Mouse (Mus musculus): ENCODE data around the gene 1700029I15Rik. TPM values are rescaled to one million over a fixed set of nuclear protein-coding genes. Genes with fewer than 3 reads are reported as not detected.

Gene 1700029I15Rik
- total RNA-seq (2022), result 1 to 10 TPM in 2 of 4 experiments, under 1 TPM in 2; 0.24 to 1.3 (median 1.0) TPM

- no peak for DNase-seq (ENCODE audit: low spot score in 2 of 2)
Measured at GRCm38 (mm10) chr2:92381901-92382588, at the start of gene 1700029I15Rik. Gene 1700029I15Rik, plus strand, starts transcription at chr2:92382538.

DNA sequence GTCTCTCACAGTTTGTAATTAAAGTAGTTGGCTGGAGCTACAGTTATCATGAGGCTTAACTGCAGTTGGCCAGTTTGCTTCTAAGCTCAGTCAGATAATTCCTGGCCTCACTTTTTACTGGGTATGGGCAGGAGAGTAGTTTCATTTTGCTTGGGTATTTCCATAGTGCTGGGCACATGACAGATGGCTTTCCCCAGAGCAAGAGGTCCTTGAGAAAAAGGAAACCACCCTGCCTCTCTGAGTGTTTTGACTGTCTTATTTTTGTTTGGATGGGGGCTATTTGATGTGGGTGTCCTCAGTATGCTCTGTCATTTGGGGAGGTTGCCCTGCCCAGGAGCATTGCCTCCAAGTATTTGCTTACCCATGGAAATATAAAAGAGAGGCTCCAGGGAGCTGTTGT lies 39.9 kb upstream of the 1700029I15Rik start:
- no peak for DNase-seq (ENCODE audit: low spot score in 2 of 2)

DNA sequence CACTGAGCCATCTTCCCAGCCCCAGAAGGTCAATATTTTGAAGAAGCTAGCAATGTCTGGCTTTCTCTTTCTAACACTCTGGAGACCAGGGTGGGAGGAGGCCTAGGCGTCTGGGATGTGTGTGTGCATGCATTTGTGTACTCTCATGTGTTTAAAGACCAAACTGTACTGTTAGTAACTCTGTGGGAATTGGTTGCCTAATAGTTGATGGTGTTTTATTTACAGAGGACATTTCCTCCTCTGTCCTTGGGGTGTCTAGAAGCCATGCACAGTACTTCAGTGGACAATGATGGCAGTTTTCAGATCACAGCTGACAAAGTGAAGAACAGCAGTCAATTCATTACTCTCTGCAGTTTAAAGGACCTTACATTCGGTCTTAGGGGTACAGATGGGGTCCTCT lies 35.1 kb upstream of the 1700029I15Rik start:
- no peak for DNase-seq (ENCODE audit: low spot score in 2 of 2)

DNA sequence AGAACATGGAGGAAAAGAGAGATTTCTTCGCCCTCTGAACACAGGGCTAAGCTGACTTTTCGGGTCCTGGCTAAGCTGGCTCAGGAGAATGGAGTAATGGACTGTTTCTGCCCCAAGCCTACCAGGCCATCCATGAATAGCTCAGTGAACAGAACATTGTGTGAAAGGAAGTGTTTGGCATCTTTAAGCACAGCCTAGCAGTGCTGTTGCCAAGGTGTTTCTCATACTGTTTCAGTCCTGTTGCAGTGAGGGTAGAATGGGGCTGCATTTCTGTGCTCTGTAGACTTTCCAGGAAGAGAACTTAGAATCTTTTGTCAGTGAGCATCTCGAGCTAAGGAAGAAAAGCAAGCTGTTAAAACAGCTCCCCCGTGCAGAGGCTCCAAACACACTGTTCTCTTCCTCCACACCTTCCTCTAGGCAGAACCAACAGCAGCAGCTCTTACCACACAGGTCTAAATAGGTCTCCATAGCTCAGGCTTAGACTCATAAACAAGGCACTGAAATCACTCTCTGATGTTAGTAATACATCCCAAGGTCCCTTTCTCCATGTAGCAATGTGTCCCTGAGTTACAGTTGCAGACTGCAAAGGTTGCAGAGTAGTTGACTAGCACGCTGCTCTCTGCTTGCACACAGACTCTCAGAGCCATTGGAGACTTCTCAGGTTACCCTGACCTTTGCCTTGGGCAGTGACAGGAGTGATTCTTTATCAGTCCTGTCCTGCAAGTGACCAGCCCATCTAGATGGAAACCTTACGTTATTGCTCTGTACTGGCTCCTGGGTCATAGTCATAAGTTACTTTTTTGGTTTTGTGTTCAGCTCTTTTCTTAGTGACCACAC lies 32.5 kb upstream of the 1700029I15Rik start:
- no peak for DNase-seq (ENCODE audit: low spot score in 2 of 2)

- DNase-seq (ENCODE audit: low spot score in 2 of 2), result no peak
Measured at GRCm38 (mm10) chr2:92350686-92351085, 31.7 kb upstream of the 1700029I15Rik start.

DNA sequence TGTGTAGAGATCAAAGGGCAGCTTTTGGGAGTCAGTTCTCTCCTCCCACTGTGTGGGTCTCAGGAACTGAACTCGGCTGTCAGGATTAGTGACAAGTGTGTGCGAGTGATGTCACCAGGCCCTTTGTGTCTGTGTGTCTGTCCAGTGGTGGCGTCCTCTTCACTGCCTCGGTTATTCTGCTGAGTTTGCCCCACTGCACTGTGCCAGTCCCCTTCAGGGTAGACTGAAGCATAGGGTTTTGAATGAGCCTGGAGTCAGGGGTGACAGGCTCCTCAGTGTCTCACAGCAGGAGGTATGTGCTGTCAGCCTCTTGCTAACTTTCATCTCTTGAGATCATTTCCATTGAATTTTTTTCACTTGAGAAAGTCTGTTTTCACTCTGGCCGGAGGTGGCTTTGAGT lies 28.9 kb upstream of the 1700029I15Rik start:
- no peak for DNase-seq (ENCODE audit: low spot score in 2 of 2)

DNA sequence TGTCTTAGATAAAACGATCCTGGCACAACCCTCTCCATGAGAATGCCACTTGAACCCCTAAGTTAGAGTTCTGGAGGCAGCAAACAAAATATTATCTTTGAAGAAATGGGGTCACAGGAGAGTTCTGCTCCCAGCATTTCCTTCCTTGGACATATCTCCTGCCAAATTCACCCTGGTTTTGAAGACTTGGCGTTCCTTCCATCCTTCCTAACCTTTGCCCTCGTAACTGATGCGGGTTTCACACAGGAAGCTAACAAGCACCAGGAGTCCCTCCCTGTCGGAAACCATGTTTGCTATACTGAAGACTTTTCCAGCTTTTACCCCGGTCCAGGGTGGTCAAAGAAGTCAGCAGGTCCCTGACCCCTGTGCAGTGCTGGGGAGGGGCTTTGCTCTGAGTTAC lies 28.1 kb upstream of the 1700029I15Rik start:
- DNase-seq (ENCODE audit: low spot score in 2 of 2), result no peak

DNA sequence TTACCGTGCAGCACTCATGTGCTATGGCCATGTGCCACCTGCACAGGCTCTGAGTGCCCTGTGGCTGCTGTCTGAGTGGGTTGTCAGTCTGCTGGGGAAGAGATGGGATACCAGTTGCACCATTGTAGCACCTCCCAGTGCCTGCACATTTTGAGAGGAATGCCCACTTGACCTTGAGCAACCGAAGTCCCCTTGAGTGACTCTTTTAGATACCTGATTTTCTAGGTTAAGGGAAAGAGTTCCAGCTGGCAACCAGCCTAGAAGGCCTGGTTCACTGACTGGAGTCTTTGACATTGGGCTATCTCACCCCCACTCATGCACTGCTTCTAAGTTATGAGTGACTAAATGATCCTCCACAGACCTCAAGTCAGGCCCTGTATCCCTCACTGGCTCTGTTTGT lies 23.0 kb upstream of the 1700029I15Rik start:
- DNase-seq (ENCODE audit: low spot score in 2 of 2), result no peak

DNA sequence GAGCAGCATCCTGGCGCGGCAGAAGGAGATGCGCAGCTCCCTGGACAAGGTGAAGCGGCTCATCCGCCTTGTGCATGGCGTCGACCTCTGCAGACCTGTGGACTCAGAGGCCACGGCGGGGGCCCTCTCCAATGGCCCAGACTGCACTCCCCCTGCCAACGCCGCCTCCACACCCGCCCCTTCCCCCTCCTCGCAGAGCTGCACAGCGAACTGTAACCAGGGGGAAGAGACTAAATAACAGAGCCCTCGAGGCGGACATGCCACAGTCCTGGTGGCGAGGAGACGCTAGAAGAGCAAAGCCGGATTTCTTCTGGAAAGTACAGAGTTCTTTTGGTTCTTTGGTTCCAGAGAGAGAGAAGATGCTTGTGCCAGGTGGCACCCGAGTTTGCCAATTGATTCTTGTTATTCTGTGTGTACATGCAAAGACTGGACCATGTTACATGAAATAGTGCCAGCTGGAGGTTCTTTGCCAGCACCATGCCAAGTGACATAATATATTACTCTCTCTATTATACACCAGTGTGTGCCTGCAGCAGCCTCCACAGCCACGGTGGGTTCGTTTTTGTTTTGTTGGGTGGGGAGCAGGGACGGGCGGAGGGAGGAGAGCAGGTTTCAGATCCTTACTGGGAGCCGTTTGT lies 22.0 kb upstream of the 1700029I15Rik start:
- DNase-seq (ENCODE audit: low spot score in 2 of 2), result no peak

- no peak for DNase-seq (ENCODE audit: low spot score in 2 of 2)
Measured at GRCm38 (mm10) chr2:92360893-92361292, 21.4 kb upstream of the 1700029I15Rik start.

DNA sequence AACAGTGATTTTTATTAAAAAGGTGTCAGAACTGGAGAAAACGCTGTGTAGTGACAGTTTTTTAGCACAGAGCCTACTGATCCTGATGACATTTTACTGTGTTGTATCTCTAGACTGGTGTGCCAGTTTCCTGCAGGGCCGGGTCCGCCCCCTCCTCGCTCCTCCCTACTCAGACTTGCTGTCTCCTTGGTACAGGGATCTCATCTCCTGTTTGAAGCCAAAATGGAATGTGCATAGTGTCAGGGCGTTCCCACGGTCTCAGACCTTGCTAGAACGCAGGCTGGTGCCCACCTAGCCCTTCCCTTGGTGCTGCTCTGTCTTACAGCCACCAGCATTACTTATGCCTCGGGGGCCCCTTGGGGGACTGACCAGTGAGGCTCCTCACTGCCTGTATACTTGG lies 20.5 kb upstream of the 1700029I15Rik start:
- DNase-seq (ENCODE audit: low spot score in 2 of 2), result no peak

DNA sequence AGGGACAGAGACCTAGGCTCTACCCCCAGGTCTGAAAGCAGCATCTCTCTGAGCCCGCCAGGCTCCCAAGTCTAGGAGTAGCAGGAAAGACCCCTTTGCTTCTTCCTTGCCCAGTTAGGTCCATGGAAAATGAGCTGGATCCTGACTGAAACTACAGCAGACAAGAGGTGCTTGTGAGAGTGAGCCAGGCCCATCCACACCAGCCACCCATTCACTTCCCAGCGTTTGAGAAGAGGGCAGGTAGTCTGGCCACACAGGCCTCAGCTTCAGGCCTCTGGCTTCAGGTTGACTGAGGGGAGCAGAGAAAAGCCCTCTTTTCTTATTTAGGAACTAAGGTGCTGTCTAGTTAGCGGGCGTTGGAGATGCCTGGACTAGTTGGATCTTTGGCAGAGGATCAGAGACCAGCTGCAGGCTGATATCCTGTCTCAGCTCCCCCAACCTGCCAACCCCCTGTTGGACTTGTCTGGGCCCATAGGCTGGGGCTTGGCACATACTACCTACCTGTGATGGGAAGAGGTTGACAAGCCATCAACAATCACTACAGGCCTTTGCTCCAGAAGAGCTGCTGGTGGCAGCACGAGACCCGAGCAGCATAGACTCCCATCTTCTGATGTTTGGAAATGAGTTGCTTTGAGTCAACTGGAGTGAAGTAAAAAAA lies 19.6 kb upstream of the 1700029I15Rik start:
- DNase-seq (ENCODE audit: low spot score in 2 of 2), result no peak

DNA sequence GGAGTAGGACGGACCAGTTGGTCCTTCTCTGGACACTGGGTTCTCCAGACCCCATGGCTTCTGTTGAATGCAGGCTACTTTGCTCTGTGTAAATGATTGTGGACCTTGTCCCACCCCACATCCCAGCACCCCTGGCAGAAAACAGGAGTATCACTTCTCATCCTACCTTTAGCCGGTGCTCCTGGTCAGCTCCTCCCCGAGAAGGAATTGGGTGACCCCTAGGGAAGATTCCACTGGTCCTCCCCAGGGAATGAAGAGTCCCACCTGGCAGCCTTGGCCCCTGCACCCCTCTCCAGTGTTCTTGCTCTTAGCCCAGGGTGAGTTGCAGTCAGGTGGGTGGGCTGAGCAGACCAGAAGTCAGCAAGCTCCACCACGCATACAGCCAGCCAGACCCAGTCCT lies 18.3 kb upstream of the 1700029I15Rik start:
- DNase-seq (ENCODE audit: low spot score in 2 of 2), result no peak

DNA sequence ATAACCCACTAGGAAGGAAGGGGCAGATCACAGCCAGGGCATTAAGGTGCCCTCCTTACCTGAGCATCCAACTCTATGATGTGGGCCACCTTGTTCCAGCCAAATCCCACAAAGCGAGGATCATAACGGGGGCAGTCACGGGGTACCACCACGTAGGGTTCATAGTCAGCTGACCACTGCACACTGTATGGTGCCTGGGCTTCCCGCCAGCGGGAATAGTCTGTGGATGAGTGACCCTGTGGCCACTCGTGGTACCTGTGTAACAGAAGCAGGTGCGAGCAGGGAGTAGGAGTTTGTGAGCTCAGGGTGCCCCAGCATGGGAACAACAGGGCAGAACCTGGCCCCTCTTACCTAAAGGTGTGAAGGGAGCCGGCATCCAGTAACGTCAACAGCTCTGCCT lies 16.8 kb upstream of the 1700029I15Rik start:
- DNase-seq (ENCODE audit: low spot score in 2 of 2), result no peak

GRCm38 (mm10) chr2:92367383-92368029 lies 14.8 kb upstream of the 1700029I15Rik start:
- no peak for DNase-seq (ENCODE audit: low spot score in 2 of 2)

DNA sequence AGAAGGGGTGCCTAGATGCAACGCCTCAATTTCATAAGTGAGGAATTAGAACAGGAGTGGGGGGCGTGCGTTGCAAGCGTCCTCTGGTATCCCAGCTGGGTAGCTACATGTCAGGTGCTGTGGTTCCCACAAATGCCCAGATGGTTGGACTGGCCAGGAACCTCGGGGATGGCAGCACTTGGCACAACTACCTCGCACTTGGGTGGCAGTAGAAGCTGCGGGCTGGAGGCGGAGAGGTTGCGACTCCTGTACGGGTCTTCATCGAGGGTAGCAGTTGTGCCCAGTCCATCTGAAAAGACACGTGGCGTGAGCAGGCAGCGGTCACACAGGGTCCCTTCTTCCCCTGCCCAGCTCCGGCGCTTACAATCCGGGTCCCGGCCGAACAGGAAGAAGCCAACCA lies 12.0 kb upstream of the 1700029I15Rik start:
- DNase-seq (ENCODE audit: low spot score in 2 of 2), result no peak

DNA sequence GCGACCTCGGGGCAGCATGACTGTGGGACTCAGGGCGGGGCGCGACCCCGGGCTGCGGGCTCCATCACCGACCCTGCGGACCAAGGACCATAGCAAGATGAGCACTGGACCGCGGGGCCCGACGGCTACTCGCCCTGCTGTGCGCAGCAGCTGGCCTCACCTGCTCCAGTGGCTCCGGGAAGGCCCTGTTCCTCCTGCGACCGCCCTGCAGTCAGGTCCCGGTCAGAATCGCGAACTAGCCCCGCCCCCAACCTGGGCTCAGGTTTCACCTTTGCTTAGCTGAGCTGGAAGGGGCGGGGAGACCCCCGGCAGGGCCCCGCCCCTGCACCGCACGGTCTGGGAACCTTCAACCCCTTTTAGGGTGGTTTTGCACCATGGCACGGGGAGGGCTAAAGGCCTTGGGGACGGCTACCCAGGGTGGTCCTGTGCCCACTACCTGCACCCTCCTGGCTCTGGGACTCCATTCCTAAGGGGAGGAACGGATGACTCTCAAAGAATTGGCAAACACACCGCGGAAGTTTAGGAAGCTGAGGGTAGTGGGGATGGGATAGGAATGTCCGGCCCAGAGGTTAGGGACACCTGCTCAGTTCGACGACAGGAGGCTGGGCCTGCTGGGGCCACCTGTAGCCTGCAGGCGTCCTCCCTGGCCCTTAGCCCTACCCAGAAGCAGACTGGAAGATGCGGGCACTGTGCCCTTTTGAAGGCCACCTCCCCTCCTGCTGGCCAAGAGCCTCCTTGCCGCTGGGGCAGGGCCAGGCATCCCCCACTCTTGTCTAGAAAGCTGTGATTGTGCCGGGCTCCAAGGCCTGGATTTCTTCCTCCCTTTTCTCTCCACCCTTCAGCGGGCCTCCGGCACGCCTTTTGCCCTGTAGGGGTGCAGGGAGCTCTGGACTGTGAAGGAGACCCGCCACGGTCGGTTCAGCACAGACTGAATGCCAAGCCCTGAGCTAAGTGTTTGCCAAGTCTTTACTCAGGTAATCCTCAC lies 11.2 kb upstream of the 1700029I15Rik start:
- DNase-seq (ENCODE audit: low spot score in 2 of 2), result no peak

GRCm38 (mm10) chr2:92371971-92372690 lies 10.2 kb upstream of the 1700029I15Rik start:
- no peak for DNase-seq (ENCODE audit: low spot score in 2 of 2)

DNA sequence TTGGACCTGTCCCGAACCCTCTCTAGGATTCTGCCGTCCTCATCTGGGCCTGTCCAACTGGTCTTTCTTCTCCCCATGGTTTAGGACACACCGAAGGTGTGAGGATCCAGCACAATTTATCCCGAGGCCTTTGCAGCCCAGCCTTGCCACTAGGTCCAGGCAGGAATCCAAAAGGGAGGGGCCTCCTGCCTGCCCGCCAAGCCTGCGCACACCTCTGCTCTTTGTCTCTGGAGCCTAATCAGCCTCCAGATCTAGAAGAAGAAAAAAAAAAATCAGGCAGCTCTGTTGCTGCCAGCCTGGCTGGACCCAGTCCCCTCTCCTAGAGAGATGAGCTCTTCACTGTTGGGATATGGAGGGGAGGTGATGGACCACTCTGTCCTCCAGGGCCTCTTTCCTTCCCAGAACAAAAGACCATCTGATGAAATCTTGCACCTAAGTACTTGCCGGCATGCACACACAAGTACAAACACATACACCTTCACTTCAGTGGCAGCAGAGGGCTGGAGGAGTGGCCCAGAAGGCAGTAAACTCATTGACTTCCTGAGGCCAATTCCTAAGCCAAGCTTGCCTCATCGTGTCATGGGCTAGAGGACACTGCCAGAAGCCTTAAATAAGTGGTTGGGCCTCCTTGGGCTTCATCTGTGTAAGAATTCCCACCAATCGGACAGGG lies 9.4 kb upstream of the 1700029I15Rik start:
- DNase-seq (ENCODE audit: low spot score in 2 of 2), result no peak

All from gastrocnemius, adult 8-10 months (tissue).